Mouse (Mus musculus) embryonic facial prominence, embryonic 10.5 days (tissue): ENCODE measurements around the gene Eif4ebp2. TPM values are rescaled to one million over a fixed set of nuclear protein-coding genes. Genes with fewer than 3 reads are reported as not detected.

Source experiments
- DNase-seq: peaks from one replicate; pipeline ENCODE4 v3.0.0-alpha.2; 2017; ENCODE audit warnings: low spot score
- H3K27ac ChIP-seq: fragments of 300-500 bp; sonication (generic); replicated peaks from 2 replicates; pipeline ENCODE4 v1.5.1; 2016; ENCODE audit warnings: mild to moderate bottlenecking
- H3K27me3 ChIP-seq: fragments of 300-500 bp; sonication (generic); replicated peaks from 2 replicates; pipeline ENCODE4 v1.6.1; 2016; ENCODE audit warnings: low read depth, mild to moderate bottlenecking; ENCODE audit not compliant: poor library complexity, severe bottlenecking
- H3K36me3 ChIP-seq: fragments of 300-500 bp; sonication (generic); replicated peaks from 2 replicates; pipeline ENCODE4 v1.6.1; 2016; ENCODE audit warnings: mild to moderate bottlenecking, moderate library complexity
- H3K4me1 ChIP-seq: fragments of 300-500 bp; sonication (generic); 2 replicates; pipeline ENCODE4 v1.6.1; 2016
- H3K4me3 ChIP-seq: fragments of 300-500 bp; sonication (generic); 2 replicates; pipeline ENCODE4 v1.5.1; 2016; ENCODE audit warnings: mild to moderate bottlenecking, moderate library complexity
- H3K9me3 ChIP-seq: fragments of 300-500 bp; sonication (generic); 2 replicates; pipeline ENCODE4 v1.6.1; 2016; ENCODE audit warnings: mild to moderate bottlenecking
- WGBS: fragments of 180-500 bp; shearing (Covaris S2); methylation state at CpG from one replicate; pipeline ENCODE4 v1.1.7; 2016; 5-methylcytosine and 5-hydroxymethylcytosine counted together
- polyA plus RNA-seq: library from polyadenylated mRNA; unstranded; fragments of >200 nt; fragmentation: Nextera tagmentation; extraction: Ambion mirVana; gene quantifications from 2 replicates; pipeline ENCODE4 v1.2.1, GENCODE M21; 2016

The Eif4ebp2 gene
- polyA plus RNA-seq, 1 experiment from 2014 or later, result 80.9 TPM

GRCm38 (mm10) chr10:61427951-61428350, 24.5 kb downstream of the Eif4ebp2 start:
- Histone ChIP-seq H3K9me3 (no peaks in the 10 kb centered on the region), H3K27me3 (0 out of 2 replicates have a peak, but pooled peaks cover 4% of the 10 kb centered on the region), H3K4me3 (no peak overlapping the region), H3K36me3 (peaks cover 48% of the 10 kb centered on the region), H3K27ac (no peak overlapping the region), H3K4me1 (peaks cover 14% of the 10 kb centered on the region)
- WGBS, result 89% methylated on average over 6 of the region's 6 CpGs
- DNase-seq, result no peak

GRCm38 (mm10) chr10:61426251-61426757, 26.2 kb downstream of the Eif4ebp2 start:
- H3K4me1 ChIP-seq, result peaks cover 15% of the 10 kb centered on the region
- no peak overlapping the region for H3K4me3 ChIP-seq
- H3K27ac ChIP-seq, result no peak overlapping the region
- 65% methylated on average over 2 of the region's 2 CpGs for WGBS
- H3K9me3 ChIP-seq, result no peaks in the 10 kb centered on the region
- peaks cover 7% of the 10 kb centered on the region for H3K27me3 ChIP-seq
- H3K36me3 ChIP-seq, result peaks cover 31% of the 10 kb centered on the region
- no peak for DNase-seq

GRCm38 (mm10) chr10:61425047-61425446, 27.4 kb downstream of the Eif4ebp2 start:
- Histone ChIP-seq H3K4me3 (no peak overlapping the region), H3K36me3 (peaks cover 19% of the 10 kb centered on the region), H3K27me3 (peaks cover 19% of the 10 kb centered on the region), H3K4me1 (peaks cover 15% of the 10 kb centered on the region), H3K27ac (no peak overlapping the region), H3K9me3 (no peaks in the 10 kb centered on the region)
- no peak for DNase-seq
- WGBS, result 72% methylated on average over 2 of the region's 2 CpGs

- no peak for DNase-seq
- Histone ChIP-seq H3K27ac (no peak overlapping the region), H3K27me3 (peaks cover 25% of the 10 kb centered on the region)
Observed at GRCm38 (mm10) chr10:61424500-61424899, 28.0 kb downstream of the Eif4ebp2 start.

GRCm38 (mm10) chr10:61423289-61423688, 29.2 kb downstream of the Eif4ebp2 start:
- no peak overlapping the region for H3K4me3 ChIP-seq
- H3K36me3 ChIP-seq, result 0 out of 2 replicates have a peak, but pooled peaks cover 2% of the 10 kb centered on the region
- no peaks in the 10 kb centered on the region for H3K9me3 ChIP-seq
- DNase-seq, result no peak
- no peak overlapping the region for H3K27ac ChIP-seq
- H3K4me1 ChIP-seq, result peaks cover 26% of the 10 kb centered on the region
- WGBS, result 39% methylated on average over 10 of the region's 10 CpGs
- peaks cover 37% of the 10 kb centered on the region for H3K27me3 ChIP-seq

More at GRCm38 (mm10) chr10:61424500-61424899, 28.0 kb downstream of the Eif4ebp2 start:
- H3K4me1 ChIP-seq, result peaks cover 15% of the 10 kb centered on the region
- no peak overlapping the region for H3K4me3 ChIP-seq
- H3K36me3 ChIP-seq, result peaks cover 13% of the 10 kb centered on the region
- 44% methylated on average over 7 of the region's 7 CpGs for WGBS
- no peaks in the 10 kb centered on the region for H3K9me3 ChIP-seq

GRCm38 (mm10) chr10:61422861-61423260, 29.6 kb downstream of the Eif4ebp2 start:
- 86% methylated on average over 12 of the region's 12 CpGs for WGBS
- peaks cover 41% of the 10 kb centered on the region for H3K27me3 ChIP-seq
- no peak for DNase-seq
- peaks cover 30% of the 10 kb centered on the region for H3K4me1 ChIP-seq
- no peak overlapping the region for H3K27ac ChIP-seq
- no peak overlapping the region for H3K4me3 ChIP-seq
- no peaks in the 10 kb centered on the region for H3K36me3 ChIP-seq
- no peaks in the 10 kb centered on the region for H3K9me3 ChIP-seq

GRCm38 (mm10) chr10:61420011-61420410, 32.5 kb downstream of the Eif4ebp2 start:
- no peak for DNase-seq

GRCm38 (mm10) chr10:61419146-61419545, 33.3 kb downstream of the Eif4ebp2 start:
- 4% methylated on average over 24 of the region's 24 CpGs for WGBS
- Histone ChIP-seq H3K9me3 (no peaks in the 10 kb centered on the region), H3K4me3 (peak overlapping the region; percentile 61), H3K4me1 (peaks cover 27% of the 10 kb centered on the region), H3K27ac (no peak overlapping the region; the same call in 1 of the 2 replicates), H3K27me3 (peaks cover 74% of the 10 kb centered on the region), H3K36me3 (no peaks in the 10 kb centered on the region)
- peak; percentile 52 for DNase-seq

More at GRCm38 (mm10) chr10:61420011-61420410, 32.5 kb downstream of the Eif4ebp2 start:
- WGBS, result 67% methylated on average over 4 of the region's 4 CpGs
- Histone ChIP-seq H3K27me3 (peaks cover 70% of the 10 kb centered on the region), H3K4me1 (peaks cover 32% of the 10 kb centered on the region), H3K27ac (no peak overlapping the region), H3K9me3 (no peaks in the 10 kb centered on the region), H3K4me3 (no peak overlapping the region), H3K36me3 (no peaks in the 10 kb centered on the region)

GRCm38 (mm10) chr10:61418131-61418900, 34.1 kb downstream of the Eif4ebp2 start:
- Histone ChIP-seq H3K27me3 (peaks cover 74% of the 10 kb centered on the region), H3K36me3 (no peaks in the 10 kb centered on the region), H3K9me3 (no peaks in the 10 kb centered on the region), H3K27ac (no peak overlapping the region; the same call in 1 of the 2 replicates), H3K4me3 (peak overlapping the region; percentile 61), H3K4me1 (peaks cover 27% of the 10 kb centered on the region)
- WGBS, result 3% methylated on average over 50 of the region's 50 CpGs
- peak; percentile 61 for DNase-seq

- H3K27ac ChIP-seq, result no peak within 1 kb of the TSS; the same call in 1 of the 2 replicates
- no peaks in the 10 kb centered on the region for H3K9me3 ChIP-seq
- H3K36me3 ChIP-seq, result no peaks in the 10 kb centered on the region
- peak within 1 kb of the TSS; percentile 61 for H3K4me3 ChIP-seq
- DNase-seq, result no peak
- H3K4me1 ChIP-seq, result peaks cover 25% of the 10 kb centered on the region
- H3K27me3 ChIP-seq, result peaks cover 69% of the 10 kb centered on the region
- 21% methylated on average over 10 of the region's 10 CpGs for WGBS
Observed at GRCm38 (mm10) chr10:61417672-61418071, 34.8 kb downstream of the Eif4ebp2 start, which contains the start of gene Nodal. Gene Nodal, plus strand, starts transcription at chr10:61417972.

- WGBS, result 48% methylated on average over 2 of the region's 2 CpGs
- H3K4me3 ChIP-seq, result no peak overlapping the region
- no peak for DNase-seq
- H3K9me3 ChIP-seq, result no peaks in the 10 kb centered on the region
- H3K36me3 ChIP-seq, result no peaks in the 10 kb centered on the region
- no peak overlapping the region for H3K27ac ChIP-seq
- peaks cover 25% of the 10 kb centered on the region for H3K4me1 ChIP-seq
- peaks cover 69% of the 10 kb centered on the region for H3K27me3 ChIP-seq
Observed at GRCm38 (mm10) chr10:61417046-61417445, 35.4 kb downstream of the Eif4ebp2 start.

- Histone ChIP-seq H3K36me3 (no peaks in the 10 kb centered on the region), H3K4me3 (no peak overlapping the region), H3K27me3 (peaks cover 69% of the 10 kb centered on the region), H3K9me3 (no peaks in the 10 kb centered on the region), H3K4me1 (peaks cover 25% of the 10 kb centered on the region), H3K27ac (no peak overlapping the region)
- DNase-seq, result no peak
- WGBS, result 28% methylated on average over 7 of the region's 7 CpGs
Observed at GRCm38 (mm10) chr10:61416561-61416960, 35.9 kb downstream of the Eif4ebp2 start.

GRCm38 (mm10) chr10:61415890-61416289, 36.6 kb downstream of the Eif4ebp2 start:
- H3K36me3 ChIP-seq, result no peaks in the 10 kb centered on the region
- no peak overlapping the region for H3K27ac ChIP-seq
- no peak for DNase-seq
- peaks cover 27% of the 10 kb centered on the region for H3K4me1 ChIP-seq
- no peaks in the 10 kb centered on the region for H3K9me3 ChIP-seq
- H3K27me3 ChIP-seq, result peaks cover 63% of the 10 kb centered on the region
- H3K4me3 ChIP-seq, result no peak overlapping the region
- 18% methylated on average over 8 of the region's 8 CpGs for WGBS
